Mouse (Mus musculus): ENCODE results near the gene Gm10295.
A peak's percentile ranks its signal among the peaks of the same experiment; 100 is the strongest.

The Gm10295 gene

GRCm38 (mm10) chr7:71351364-71351763, at the start of gene Gm10295:
Gene Gm10295 (minus strand): TSS chr7:71351485.
- DNase-seq (ENCODE audit: low read depth, low spot score), result no peak

- no peak for DNase-seq (ENCODE audit: low read depth, low spot score)
Observed at GRCm38 (mm10) chr7:71401032-71401431, 49.7 kb upstream of the Gm10295 start.

DNA sequence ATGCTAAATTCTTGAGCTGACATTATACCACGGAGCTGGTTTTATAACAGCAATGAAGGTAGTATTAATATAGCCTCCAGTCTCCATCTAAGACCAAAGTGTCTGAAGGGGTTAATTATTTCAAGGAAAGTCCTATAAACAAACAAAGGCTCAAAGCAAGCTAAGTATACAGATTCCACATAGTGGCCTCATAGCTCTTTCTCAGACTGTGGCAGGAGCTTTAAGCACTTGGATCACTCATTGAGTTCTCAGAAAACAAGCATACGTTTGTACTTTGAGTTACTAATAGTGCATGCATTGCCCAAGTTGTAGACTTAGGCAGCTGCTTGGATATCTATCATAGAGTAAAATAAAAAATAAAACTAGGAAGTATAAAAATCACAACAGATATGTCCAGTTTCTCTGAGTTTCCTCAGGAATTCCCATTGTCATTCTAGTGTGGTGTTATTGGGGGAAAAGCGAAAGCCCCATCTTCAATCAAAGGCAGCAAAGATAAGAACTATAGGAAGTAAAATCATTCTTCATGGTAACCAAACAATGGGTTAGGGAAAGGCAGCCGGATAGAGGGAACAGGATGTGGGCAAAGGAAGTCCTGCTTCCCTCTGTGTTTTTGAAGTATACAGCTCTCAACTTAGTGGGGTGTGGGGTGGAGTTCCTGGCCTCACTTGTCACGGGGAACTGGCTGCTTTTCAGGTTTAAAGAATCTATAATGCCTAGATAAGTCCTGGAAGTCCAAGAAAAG, 48.8 kb upstream of the Gm10295 start:
- no peak for DNase-seq (ENCODE audit: low read depth, low spot score)

DNA sequence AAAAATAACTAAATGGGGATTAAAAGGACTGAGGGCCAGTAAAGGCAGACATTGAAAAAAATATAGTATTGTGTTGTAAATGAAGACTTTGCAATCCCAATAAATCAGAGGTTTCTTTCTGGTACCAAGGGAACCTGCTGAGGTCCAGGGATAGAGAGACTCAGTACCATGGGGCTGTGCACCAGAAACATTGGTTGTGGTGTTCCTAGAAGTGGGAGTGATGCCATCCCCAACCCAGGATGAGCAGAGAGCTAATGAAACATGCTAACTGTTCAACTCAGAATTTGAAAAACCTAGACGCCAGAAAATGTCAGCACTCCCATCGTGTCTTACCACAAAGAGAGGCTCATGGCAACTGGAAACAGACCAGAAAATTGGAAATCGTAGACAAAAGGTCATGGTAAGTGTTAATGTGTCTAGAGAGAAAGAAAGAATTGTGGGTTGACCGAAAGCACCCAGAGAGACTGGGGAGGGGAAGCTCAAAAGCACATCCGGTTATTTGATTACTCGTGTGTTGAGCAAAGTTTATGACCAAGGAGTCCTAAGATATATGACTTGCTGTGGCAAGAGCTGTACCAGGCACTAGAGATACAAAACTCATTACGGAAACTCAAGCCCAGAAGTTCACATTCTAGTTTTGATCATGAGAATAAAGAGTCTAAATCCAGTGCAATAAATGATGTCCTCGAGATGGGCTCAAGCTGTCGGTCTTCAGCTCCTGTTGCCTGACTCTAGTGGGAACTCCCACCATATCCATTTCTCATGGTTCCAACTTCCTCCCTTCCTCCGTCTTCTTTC, 47.9 kb upstream of the Gm10295 start:
- no peak for DNase-seq (ENCODE audit: low read depth, low spot score)

GRCm38 (mm10) chr7:71398389-71398788, 47.1 kb upstream of the Gm10295 start:
- DNase-seq (ENCODE audit: low read depth, low spot score), result no peak

DNA sequence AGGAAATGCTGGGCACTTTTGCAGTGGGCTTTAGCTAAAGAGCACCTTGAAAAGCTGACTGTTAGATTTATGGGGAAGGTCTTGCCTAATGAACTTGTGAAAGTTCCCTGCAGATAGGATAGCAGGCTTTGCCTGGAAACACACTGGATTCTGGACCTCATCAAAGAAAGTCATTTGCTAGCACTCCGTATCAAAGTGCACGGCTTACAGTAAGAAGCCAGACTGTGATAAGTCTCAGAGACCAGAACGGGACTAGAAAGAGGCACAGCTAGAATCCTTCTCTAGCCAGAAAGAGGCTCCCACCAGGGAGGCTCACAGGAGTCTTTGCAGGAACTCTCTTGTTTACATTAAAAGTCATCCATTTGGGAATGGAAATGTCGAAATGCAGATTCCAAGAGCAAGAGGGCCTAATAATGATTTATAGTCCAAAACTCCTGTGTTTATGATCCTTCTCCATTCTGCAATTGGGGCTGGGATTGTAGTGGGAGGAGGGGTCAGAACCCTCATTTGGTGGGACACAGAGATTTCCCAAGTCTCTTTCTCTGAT, 41.6 kb upstream of the Gm10295 start:
- DNase-seq (ENCODE audit: low read depth, low spot score), result no peak

- DNase-seq (ENCODE audit: low read depth, low spot score), result peak; percentile 29
Observed at GRCm38 (mm10) chr7:71391333-71391732, 40.0 kb upstream of the Gm10295 start.

GRCm38 (mm10) chr7:71390291-71390690, 39.0 kb upstream of the Gm10295 start:
- no peak for DNase-seq (ENCODE audit: low read depth, low spot score)

DNA sequence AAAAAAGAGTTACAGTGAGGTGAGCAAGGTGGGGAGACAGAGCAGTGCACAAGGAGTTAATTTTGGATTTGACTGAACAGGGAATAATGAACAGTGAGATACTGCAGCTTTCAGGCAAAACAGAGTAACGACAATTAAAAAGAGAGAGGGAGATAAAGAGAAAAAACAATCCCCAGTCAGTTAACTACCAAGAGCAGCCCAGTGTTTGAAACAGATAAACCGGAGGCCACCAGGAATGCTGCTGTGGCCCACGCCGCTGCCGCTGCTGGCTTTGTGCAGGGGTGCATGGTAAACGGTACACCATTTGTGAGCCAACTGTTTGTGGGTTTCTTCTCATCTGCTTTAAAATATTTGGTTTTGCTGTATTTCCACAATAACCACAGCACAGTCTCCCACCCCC, 34.8 kb upstream of the Gm10295 start:
- DNase-seq (ENCODE audit: low read depth, low spot score), result no peak

DNA sequence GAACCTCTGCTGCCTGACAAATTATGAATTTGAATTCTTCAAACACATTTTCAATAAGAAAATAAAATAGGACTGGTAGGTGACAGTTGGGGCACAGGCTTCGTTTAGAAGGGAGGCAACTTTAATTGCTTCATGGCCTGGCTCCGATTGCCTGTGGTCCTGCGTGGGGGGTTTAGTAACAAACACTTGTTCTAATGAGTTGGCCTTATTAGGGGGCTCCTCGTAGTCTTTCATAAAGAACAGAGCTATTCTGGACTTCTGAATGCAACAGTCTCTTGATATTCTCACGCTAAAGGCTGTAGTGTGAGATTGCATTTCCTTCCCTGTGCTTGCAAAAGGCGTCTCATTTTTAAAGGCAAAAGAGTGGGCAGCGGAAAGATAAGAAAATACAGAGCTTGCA, 33.6 kb upstream of the Gm10295 start:
- no peak for DNase-seq (ENCODE audit: low read depth, low spot score)

- peak; percentile 66 for DNase-seq (ENCODE audit: low read depth, low spot score)
Observed at GRCm38 (mm10) chr7:71383341-71384130, 32.3 kb upstream of the Gm10295 start.

- peak; percentile 19 for DNase-seq (ENCODE audit: low read depth, low spot score)
Observed at GRCm38 (mm10) chr7:71379826-71380825, 28.8 kb upstream of the Gm10295 start.

DNA sequence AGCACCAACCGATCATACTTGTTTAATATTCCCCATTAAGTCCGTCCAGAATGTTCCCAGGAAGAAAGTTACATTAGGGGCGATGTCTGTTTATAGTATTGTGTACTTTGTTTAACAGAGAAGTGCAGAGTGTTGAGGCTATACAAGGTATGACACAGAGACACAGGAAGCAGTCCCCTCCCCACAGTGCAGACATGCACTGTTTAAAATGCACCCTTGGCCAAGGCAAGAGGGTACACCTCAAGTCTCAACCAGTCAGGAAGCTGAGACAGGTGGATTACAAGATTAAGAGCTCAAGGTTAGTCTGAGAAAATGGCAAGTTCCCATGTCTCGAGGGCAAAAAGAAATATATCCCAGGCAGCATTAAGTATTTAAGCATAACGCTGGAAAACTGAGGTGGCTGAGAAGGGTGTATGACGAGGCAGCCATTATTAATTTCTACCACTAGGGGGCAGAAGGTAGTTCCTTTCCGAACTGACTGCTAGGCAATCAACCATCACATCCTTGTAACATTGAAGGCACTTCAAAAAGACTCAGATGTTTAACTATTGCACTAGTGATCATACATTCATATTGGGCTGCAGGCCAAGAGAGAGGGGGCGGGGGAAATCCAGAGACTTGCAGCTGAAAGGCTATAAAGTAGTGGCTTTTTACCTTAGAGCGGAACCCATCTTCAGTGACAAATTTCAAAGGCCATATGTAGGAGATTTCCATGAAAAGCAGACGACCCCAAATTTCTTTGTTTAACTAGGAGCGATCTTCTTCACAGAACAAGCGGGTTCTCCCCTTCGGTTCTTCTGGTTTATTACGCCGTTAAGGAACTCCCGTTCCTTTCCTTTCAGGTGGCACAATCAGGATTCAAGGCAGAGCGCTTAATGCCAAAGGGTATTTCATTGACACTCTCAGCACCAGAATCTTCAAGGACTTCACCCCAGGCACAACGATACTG, 27.8 kb upstream of the Gm10295 start:
- DNase-seq (ENCODE audit: low read depth, low spot score), result peak; percentile 38

DNA sequence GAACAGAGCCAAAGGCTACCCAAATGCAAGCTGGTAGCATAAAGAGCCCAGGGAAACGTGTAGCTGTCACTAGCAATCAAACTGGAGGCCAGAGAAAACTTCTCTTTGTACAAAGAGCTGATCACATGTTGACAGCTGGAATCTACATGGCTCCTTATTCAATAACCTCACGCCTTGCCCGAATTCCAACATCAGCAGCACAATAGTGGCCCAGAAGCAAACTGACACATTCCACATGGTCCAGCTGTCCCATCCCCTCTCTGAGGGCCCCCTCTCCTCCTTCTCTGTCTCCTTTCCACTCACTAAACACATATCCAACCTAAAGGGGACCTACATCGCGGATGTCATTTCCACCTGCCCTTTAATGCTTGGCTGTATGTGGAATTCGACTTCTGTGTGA, 26.7 kb upstream of the Gm10295 start:
- DNase-seq (ENCODE audit: low read depth, low spot score), result no peak

- DNase-seq (ENCODE audit: low read depth, low spot score), result peak; percentile 18
Observed at GRCm38 (mm10) chr7:71374059-71374458, 22.8 kb upstream of the Gm10295 start.

- no peak for DNase-seq (ENCODE audit: low read depth, low spot score)
Observed at GRCm38 (mm10) chr7:71371916-71372315, 20.6 kb upstream of the Gm10295 start.

GRCm38 (mm10) chr7:71370746-71371145, 19.5 kb upstream of the Gm10295 start:
- DNase-seq (ENCODE audit: low read depth, low spot score), result no peak

DNA sequence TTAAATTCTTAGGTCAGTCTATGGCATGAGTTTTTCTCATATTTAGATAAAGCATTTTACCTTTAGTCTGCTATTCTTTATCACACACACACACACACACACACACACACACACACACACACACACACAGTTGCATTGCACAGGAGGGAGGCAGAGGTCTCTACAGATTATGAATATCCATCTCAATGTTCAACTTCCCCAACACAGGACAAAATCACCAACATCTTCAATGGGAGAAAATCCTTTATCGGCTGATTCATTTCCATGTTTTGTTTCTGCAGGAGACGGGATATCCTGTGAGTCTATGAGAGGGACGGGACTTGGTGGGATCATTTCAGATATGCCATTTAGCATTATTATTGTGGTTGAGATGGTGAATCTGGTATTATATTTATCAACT, 18.8 kb upstream of the Gm10295 start:
- no peak for DNase-seq (ENCODE audit: low read depth, low spot score)

DNA sequence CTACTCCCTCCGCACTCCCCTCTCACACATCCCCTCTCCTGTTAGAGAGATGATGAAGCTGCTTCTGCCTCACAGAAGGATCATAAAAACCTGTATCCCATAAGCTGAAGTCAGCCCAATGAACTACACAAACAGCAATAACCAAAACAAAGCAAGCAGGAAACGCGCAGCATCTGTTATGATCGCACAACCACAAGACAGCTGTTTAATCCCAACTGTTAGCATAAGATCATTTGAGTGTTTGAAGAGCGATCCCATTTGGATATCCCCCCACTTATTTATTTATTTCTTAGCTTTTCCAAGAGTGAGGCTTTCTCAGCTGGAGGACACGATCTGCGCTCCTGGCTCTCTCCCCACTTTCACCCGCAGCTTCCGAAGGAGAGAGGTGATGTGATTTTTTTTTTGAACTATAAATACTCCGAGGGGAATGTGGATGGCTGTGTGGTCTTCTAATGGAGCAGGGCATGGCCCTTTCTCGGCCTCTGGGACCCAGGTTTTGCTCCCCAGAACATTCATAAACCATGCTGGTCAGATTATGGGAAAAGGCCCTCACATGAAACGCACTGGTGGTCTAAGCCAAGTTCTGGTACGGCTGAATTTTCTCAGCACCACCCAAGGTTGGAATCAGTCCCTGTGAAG, 17.4 kb upstream of the Gm10295 start:
- no peak for DNase-seq (ENCODE audit: low read depth, low spot score)
